Mouse (Mus musculus) gastrocnemius, postnatal 10 days (tissue): ENCODE results near the gene Kctd4. TPM values are rescaled to one million over a fixed set of nuclear protein-coding genes. Genes with fewer than 3 reads are reported as not detected.

Experiments used
- DNase-seq: peaks from one replicate; pipeline ENCODE4 v3.0.0; 2021; ENCODE audit warnings: mixed read lengths
- total RNA-seq, 2 experiments: library from RNA; stranded (reverse); gene quantifications; 2 replicates each; pipeline ENCODE4 v1.2.3; 2021

The Kctd4 gene
- total RNA-seq, 2 experiments from 2014 or later, result 0.05 TPM; not detected in 1

- DNase-seq, result no peak
Observed at GRCm38 (mm10) chr14:75990936-75991335, 36.1 kb downstream of the Kctd4 start.

GRCm38 (mm10) chr14:75992371-75992770 is 37.6 kb downstream of the Kctd4 start:
- DNase-seq, result no peak

DNA sequence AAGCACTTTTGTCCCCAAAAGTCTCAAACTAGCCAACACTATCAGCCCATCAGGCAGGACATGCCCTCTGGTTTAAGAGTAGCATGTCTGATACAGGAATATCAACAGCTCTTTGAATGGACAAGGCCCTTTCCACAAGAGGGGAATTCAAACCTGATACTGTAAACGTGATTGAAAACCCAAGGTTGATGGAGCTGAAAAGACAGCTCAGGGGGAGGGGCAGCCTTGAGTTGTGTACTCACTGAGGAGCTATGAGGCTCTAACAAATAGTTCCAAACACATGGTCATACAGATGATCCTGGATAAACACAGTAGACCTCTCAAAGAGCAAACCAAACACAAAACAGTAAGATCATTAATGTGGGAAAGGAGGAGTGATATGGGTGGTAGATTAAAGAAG is 43.3 kb downstream of the Kctd4 start:
- DNase-seq, result no peak

GRCm38 (mm10) chr14:76001781-76002180 is 47.0 kb downstream of the Kctd4 start:
- no peak for DNase-seq

DNA sequence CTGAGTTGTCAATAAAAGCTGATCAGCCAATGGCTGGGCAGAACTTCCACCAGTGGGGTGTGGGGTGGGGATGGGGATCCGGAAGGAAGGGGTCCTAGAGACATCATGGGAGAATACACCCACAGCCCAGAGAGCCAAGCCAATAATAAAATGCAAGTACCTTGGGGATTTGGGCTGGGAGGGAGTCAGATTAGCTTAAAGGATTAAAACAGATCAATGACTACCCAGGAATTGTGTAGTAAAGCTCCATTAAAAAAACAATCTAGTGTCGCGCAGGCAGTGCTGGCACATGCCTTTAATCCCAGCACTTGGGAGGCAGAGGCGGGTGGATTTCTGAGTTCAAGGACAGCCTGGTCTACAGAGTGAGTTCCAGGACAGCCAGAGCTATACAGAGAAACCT is 50.2 kb downstream of the Kctd4 start:
- DNase-seq, result no peak

DNA sequence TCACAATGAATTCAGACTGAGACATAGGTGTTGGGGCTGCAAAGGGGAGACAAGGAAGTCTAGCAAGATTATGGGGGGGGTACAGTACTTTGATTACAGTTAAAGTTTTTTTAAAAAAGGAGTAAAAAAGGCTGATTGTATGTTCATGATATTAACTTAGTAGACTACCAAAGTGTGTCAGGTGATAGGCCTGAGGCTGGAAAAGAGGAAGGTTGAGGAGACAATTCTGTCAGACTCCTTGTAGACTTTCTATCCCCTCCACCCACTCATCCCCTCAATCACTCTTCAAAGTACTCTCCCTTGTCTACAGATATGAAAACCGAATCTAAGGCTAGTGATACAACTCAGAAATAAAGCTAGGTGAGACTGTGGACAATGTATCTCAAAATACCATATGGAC is 53.4 kb downstream of the Kctd4 start:
- no peak for DNase-seq

GRCm38 (mm10) chr14:76009185-76009584 is 54.4 kb downstream of the Kctd4 start:
- no peak for DNase-seq

- peak; percentile 97 for DNase-seq
Observed at GRCm38 (mm10) chr14:76010102-76011061, 55.6 kb downstream of the Kctd4 start, which contains the start of gene Gtf2f2. Gene Gtf2f2 (minus strand): TSS chr14:76010865.

DNA sequence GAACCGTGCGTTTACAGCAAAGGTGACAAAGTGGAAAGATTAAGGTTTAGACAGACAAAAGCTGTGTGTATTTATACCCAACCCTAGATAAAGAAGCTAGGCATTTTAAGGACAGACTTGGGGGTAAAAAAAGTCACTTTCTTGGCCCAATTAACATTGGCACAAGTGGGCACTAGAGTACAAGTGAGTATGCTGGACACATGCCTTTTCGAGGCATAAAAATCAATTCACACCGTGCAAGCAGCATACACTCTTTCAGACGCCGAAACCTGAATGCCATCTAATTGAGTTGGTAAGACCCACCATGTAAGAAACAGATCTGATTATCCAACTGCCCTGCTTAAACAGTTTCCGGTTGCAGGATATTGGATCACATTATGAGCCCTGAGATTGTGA is 56.3 kb downstream of the Kctd4 start:
- DNase-seq, result no peak

DNA sequence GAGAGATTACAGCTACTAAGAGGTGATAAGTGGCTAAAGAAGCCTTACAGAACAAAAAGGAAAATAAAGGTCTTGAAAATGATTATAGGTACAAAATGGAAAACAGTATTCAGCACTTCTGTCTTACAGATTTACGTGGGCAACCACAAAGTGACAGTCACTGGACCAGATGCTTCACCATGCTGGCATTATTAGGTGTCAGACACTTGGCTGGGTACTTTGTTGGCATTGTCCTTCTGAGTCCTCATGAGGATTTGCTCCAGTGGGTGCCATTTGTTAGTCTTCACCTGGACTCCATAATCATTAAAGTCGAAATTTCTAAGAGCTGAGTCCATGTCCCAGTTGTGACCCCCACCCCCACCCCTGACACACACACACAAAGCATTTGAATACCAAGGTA is 59.5 kb downstream of the Kctd4 start:
- DNase-seq, result no peak

Other genes with a start within 250 kb of the Kctd4 start
- 10 to 100 TPM; 10.6 to 12.6 TPM for gene Cog3, start 200.5 kb upstream of the Kctd4 start, total RNA-seq
- 1 to 10 TPM; 6.3 to 9.8 TPM for gene Slc25a30, start 168.0 kb upstream of the Kctd4 start, total RNA-seq
- 1,000 to 10,000 TPM; 3,326 to 3,432 TPM for gene Tpt1, start 109.9 kb upstream of the Kctd4 start, total RNA-seq
- 10 to 100 TPM; 14.2 to 14.9 TPM for gene Gtf2f2, start 55.9 kb downstream of the Kctd4 start, total RNA-seq
- gene Gpalpp1, start 155.8 kb downstream of the Kctd4 start, total RNA-seq, result 1 to 10 TPM; 7.9 to 8.6 TPM
- gene Nufip1, start 155.9 kb downstream of the Kctd4 start, total RNA-seq, result 1 to 10 TPM; 4.5 to 4.8 TPM